Mouse (Mus musculus) erythroblast, adult 5-6 weeks (primary cell): Measurements from ENCODE around the gene Gm9903. TPM values are rescaled to one million over a fixed set of nuclear protein-coding genes. Genes with fewer than 3 reads are reported as not detected.

ENCODE experiments used
- ATAC-seq: replicated peaks from 2 replicates; pipeline ENCODE4 v1.8.0; 2016; ENCODE audit warnings: moderate number of reproducible peaks, mild to moderate bottlenecking, moderate TSS enrichment, inconsistent platforms; ENCODE audit not compliant: poor library complexity, low FRiP score, severe bottlenecking
- total RNA-seq, 2 experiments: library from RNA; stranded (forward) in 1 of 2; stranded (reverse) in 1 of 2; fragments of 150-400 nt in 1 of 2; fragments of 200-764, 138-1000 nt in 1 of 2; gene quantifications; 2 replicates each; pipeline versions ENCODE4 v1.2.3 to v1.2.4; 2015 to 2017; ENCODE audit warnings: low replicate concordance in 2 of 2

Gm9903 gene
- total RNA-seq (2015; ENCODE audit: low replicate concordance) (not detected in 2 replicates), total RNA-seq (2017; ENCODE audit: low replicate concordance) (not detected in 2 replicates)

DNA sequence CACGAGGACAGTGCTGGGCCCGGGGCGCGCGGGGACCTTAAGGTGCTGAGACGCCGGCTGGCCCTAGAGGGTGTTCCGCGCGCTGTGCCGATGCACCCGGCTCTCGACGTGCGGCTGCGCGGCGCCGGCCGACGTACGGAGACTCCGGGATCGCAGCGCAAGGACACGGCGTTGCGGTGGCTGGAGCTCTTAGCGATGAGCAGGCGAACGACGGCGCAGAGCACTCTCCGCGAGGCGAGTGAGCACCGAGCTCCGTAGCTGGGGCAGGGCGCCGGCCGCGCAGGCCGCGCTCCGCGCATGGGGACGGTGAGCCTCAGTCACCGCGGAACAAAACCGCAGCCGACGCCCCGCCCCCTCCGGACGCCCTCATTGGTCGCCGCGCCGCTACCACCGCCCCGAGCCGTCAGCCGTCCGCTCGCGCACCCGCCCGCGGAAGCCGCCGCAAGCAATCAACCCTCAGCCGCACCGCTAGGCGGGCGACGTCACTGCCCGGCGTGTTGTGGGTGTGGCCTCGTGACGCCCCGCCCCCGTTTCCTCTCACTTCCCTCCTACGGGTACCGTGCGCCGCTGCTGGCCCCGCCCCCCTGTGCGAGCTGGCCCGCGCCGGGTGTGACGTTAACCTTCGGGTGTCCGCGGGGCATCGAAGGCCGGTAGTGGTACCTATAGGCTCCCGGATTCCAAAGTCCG lies at the start of gene Gm9903, which contains the start of gene Fam53a:
Gene Gm9903, plus strand, starts transcription at position 625 of the 687 bp plus-strand sequence.
Gene Fam53a, minus strand, starts transcription at position 335 of the 687 bp plus-strand sequence.
- ATAC-seq, result peak; percentile 91

GRCm38 (mm10) chr5:33580336-33580735 lies 49.4 kb upstream of the Gm9903 start:
- no peak for ATAC-seq

DNA sequence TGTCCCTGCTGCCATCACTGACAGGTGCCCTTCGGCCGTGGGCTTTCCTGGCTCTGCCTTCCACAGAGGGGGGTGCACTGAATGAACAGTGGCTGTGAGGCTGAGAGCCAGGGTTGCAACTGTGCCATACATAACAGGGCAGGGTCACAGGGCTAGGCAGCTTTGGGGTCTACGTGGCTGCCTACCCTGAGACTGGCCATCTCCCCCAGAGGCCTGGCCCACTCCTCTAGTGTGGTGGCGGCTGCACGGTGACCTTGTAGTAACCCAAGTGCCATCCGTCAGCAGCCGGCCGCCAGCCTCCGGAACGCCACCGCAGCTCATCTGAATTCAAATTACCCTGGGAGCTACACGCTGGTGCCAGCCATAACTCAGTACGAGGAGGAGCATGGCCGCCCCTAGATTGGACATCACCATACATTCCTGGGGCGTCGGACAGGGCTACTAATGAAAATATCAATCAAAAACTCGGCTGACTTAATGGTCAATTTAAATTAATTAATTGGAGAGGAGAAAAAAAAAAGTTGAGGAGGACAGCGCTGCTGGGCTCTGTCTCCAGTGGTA lies 42.1 kb upstream of the Gm9903 start:
- no peak for ATAC-seq

DNA sequence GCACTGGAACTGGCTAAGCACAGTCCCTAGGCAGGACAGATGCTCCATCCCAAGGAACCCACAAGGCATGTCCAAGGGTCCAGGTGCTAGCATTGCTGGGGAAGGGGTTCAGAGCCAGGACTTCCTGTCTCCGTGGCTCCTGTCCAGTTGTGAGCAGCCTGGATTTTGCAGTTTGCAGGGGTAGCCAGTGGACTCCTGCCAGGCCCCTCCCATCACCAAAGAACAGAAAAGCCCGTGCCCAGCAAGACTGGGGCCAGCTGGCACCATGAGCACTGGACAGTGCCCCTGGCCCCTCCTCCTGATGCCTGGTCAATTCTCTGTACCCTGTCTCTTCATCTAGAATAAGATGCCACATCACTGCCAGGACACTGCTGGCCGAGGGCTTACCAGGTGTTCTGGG lies 41.7 kb upstream of the Gm9903 start:
- no peak for ATAC-seq

DNA sequence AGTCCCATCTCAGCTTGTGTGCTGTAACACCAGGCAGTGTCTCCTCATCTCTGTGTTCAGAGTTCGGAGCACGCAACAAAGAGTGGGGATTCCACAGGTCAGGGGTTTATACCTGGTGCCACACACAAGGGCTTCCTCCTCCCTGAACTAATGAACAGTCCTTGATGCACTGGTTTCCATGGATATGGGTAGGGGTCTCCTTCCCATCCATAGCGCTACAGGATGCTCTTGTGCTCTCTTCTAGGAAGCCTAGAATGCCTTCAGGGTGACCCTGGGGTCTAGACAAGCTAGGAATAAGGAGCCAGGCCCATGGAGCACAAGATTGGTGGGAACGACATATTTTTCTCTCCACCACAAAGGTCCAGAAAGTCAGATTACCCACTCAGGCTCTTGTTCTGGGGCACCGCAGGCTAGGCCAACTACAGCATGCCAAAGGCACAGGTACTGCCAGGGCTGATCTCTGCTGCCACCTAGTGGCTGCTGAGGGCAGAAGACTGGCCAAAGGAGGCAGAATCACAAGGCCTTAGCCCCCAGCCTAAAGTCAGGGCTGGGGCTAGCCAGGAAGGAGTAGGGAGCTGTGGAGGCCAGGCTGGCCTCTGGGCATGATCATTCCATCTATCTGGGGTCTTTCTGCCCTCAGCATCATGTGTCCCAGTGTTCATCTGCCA lies 40.4 kb upstream of the Gm9903 start:
- ATAC-seq, result peak; percentile 83

- ATAC-seq, result no peak
These were observed 36.1 kb upstream of the Gm9903 start for GRCm38 (mm10) chr5:33593620-33594019.

DNA sequence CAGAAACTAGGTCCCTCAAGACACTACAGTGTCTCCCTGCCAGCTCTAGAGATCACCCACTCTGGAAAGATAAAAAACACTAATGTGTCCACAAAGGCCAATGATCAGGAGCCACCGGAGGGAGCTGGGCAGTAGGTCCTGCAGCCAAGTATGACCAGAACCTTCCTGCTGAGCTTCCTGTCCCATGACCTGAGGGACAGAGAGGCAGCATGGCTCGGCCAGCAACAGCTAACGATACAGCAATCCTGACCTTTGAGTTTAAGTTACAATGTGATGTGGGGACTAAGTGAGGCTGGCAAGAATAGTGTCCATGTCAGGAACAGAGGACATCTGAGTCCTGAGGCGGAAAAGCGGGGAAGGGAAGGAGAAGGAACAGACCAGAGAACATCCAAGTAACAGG lies 24.4 kb upstream of the Gm9903 start:
- no peak for ATAC-seq

DNA sequence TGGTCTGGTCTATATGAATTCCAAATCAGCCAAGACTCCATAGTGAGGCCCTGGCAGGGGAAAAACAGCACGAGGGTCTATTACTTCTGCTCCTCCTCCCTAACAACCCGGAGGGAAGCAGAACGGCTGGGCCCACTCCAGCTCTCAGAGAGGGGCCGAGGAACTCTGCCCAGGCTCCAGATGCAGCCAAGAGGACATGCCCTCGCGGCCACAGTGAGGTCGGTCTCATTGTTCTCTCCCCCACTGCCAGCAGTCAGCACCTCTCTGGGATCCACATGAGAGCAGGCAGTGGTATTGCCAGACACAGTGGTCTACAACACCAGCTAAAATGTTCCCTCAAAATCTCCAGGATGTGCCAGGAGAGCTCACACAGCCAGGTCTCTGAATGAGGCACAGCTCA lies 23.1 kb upstream of the Gm9903 start:
- no peak for ATAC-seq

GRCm38 (mm10) chr5:33607434-33607833 lies 22.3 kb upstream of the Gm9903 start:
- no peak for ATAC-seq

DNA sequence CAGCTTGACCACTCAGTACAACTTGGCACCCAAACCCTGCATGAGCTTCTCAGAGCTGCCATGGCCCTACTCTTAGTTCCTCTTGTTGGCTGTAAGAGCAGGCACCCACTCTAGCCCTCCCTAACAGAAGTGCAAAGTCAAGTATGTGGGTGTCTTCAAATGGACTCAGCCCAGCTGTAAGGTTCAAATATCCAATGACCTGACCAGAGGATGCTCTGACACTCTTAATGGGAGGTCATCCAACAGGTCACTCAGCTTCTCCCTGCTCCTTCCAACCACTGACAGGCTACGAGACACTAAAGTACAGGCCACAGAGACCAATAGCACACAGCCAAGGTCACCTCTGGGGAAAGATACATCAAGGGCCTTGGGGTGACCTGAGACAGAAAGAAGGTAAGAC lies 20.5 kb upstream of the Gm9903 start:
- ATAC-seq, result no peak

DNA sequence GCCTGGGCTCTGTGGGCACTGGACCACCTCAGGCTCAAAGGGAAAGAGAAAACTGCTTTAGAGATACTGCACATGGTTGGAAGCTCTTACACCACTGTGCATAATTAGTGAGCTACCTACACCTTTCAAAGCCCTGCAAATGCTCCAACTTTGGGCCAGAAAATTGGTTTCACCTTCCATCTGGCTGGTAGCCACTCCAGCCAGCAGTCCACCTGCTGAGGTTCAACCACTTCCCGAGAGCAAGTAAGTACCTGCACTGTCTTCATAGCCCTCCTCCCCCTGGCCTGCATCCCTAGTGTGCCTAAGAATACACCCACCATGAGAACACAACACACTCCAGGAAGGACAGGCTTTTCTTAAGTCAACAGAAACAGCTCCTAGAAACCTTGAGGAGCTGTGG lies 17.9 kb upstream of the Gm9903 start:
- no peak for ATAC-seq

GRCm38 (mm10) chr5:33614391-33614790 lies 15.3 kb upstream of the Gm9903 start:
- ATAC-seq, result no peak

GRCm38 (mm10) chr5:33622671-33623070 lies 7.1 kb upstream of the Gm9903 start:
- ATAC-seq, result no peak

DNA sequence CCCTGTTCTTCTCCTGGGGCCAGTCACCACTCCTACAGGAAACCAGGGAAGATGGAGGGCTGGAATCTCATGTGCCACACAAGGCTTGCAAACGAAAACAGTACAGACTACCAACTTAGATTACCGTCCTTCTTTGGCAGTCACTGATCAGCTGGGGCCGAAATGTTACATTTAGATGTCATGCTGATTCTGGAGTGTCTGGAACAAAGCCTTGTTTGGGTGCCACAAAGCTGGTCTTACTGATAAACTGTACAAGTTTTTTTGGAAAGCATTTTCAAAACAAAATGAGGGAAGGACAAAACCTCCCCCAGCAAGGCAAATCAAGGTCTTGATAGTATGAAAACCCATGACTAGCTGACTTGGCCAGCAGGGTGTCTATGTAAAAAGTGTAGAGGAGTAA lies 6.0 kb upstream of the Gm9903 start:
- no peak for ATAC-seq

DNA sequence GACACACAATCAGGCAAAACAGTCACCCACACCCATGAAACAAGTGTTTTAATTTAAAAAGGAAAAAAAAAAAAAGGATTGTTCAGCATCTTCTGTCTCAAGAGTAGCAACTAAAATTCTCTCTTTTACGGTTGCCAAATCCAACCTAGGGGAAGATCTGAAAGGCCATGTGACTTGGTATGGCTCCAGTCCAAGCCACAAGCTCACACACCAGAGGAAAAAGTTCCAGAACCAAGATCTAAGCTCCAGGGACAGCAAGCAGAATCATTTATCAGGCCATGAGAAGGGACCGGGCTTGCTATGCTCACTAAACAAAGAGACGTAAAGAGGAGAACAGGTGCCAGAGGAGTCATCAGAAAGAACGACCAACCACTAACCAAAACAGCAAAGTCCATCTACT lies 1.8 kb upstream of the Gm9903 start:
- no peak for ATAC-seq

GRCm38 (mm10) chr5:33628820-33629300 lies 865 bp upstream of the Gm9903 start:
- ATAC-seq, result peak; percentile 33

- ATAC-seq, result peak; percentile 78
These were observed 336 bp downstream of the Gm9903 start for GRCm38 (mm10) chr5:33630061-33630460.

DNA sequence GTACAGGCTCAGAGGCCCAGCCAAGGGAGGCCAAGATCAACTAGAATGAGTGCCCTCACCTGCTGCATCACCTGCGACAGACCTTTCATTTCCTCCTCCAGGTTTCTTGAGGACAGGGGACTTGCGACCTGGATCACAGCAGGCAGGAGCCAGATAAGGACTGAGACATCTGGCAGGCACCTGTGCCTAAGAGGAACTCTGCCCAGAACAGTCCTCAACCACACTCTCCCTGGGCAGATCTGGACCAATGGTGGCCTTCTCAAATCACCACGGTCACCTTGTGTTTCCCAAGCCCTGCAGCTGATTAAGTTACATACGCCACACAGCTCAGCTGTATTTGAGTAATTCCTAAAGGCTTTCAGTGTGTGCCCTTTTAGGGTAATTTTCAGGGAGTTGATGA lies 890 bp downstream of the Gm9903 start:
- ATAC-seq, result peak; percentile 21; the same call in 1 of the 2 replicates

DNA sequence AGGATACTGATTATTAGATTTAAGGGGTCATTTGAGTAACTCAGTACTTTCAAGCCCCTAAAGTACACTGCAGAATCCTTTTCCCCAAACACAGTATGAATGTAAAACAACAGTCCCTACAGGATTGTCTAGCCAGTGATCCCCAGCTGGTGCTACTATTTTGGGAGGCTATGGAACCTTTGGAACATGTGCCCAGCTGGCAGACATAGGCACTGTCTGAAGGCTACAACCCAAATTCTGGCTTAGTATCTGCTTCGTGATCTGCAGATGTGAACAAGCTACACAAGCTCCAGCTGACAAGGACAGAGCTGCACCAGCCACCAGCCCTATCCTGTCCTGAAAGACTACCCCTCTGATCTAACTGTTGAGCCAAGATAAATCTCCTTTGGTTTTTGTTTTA lies 2.8 kb downstream of the Gm9903 start:
- no peak for ATAC-seq

GRCm38 (mm10) chr5:33635361-33635760 lies 5.6 kb downstream of the Gm9903 start:
- ATAC-seq, result no peak
